Mouse (Mus musculus): Measurements from ENCODE around the gene H2al2a.
"Not testable (repeated sequence)": the region's sequence is repeated elsewhere in the genome, so short reads cannot be mapped to it uniquely, and the experiment has no call there.

Gene H2al2a

DNA sequence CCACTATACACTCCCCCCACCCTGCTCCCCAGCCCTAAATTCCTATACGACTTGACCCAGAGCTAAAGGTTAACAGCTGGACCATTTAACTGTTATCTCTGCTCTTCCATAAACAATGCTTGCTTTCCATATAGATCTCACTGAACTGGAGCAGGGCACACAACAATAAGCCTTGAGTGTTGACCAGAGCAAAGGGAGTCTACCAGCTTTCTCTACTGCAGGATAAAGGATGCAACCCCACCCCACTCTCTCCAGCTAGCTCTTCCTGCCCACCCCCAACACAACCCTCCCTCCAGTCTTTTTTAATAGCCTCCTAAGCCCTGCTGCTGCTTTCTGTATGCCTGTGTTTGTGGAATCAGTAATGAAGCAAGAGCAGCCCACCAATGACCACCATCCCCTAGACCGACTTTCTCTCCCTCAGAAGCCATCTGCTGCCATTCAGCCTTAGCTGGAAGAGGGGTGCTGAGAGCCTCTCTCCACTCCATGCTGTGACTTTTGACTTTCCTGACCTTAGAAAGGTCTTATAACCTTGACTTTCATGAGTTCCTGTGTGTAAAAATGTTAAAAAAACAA, 22.8 kb downstream of the H2al2a start:
- no peak for DNase-seq (ENCODE audit: low spot score)

GRCm38 (mm10) chr2:17973246-17973645, 23.5 kb downstream of the H2al2a start:
- no peak for DNase-seq (ENCODE audit: low spot score)

- DNase-seq (ENCODE audit: low spot score), result no peak
Measured at GRCm38 (mm10) chr2:17972843-17973242, 23.9 kb downstream of the H2al2a start.

DNA sequence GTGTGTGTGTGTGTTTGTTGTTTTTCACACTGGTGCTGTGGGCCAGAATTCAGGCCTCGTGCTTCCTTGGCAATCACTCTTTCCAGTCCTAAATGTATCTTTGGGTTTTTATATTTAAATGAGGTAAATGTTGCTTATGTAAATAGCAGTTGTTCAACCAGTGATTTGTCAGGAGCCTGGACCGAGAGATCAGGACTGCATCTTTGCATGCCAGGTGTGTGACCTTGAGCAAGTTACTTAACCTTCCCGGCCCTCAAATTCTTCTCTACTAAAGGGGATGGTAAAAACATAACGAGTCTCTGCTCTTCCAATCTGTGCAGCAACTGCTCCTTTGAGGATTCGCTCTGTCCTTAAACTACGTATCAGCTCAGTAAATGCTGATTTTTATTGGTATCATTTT, 25.4 kb downstream of the H2al2a start:
- no peak for DNase-seq (ENCODE audit: low spot score)

DNA sequence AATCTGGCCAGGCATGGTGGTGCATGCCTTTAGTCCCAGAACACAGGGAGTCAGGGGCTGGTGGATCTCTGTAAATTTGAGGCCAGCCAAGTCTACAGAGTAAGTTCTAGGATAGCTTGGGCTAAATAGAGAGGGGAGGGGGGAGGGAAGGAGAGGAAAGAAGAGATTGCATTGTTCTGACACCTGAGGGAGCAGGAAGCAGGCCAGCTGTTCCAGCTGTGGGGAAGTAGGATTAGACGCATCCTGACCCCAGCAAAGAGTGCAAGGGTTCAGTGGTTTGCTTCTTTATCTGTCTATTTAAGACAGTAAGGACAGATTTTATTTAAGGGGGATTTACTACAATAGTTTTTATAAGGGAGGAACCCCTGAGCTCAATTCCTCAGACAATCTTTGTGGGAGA, 26.1 kb downstream of the H2al2a start:
- DNase-seq (ENCODE audit: low spot score), result no peak

- no peak for DNase-seq (ENCODE audit: low spot score)
Measured at GRCm38 (mm10) chr2:17970187-17970586, 26.6 kb downstream of the H2al2a start.

DNA sequence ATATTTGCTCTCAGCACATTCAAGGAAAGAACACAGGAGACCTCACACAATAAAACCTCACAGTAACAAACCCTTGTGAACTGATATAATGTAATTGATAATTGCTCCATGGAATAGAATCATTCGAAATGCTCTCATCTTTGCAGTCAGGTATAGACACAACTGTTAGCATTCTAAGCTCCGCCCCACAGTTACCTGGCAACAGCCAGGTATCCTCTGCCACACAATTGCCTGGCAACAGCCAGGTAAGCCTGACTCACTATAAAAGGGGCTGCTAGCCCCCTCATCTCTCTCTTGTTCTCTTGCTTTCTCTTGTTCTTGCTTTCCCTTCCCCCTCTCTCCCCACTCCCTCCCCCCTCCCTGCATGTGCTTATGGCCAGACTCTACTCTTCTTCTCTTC, 28.2 kb downstream of the H2al2a start:
- no peak for DNase-seq (ENCODE audit: low spot score)

- not testable (repeated sequence) for DNase-seq (ENCODE audit: low spot score)
Measured at GRCm38 (mm10) chr2:17968037-17968436, 28.7 kb downstream of the H2al2a start.

- no peak for DNase-seq (ENCODE audit: low spot score)
Measured at GRCm38 (mm10) chr2:17959501-17959900, 37.3 kb downstream of the H2al2a start.

DNA sequence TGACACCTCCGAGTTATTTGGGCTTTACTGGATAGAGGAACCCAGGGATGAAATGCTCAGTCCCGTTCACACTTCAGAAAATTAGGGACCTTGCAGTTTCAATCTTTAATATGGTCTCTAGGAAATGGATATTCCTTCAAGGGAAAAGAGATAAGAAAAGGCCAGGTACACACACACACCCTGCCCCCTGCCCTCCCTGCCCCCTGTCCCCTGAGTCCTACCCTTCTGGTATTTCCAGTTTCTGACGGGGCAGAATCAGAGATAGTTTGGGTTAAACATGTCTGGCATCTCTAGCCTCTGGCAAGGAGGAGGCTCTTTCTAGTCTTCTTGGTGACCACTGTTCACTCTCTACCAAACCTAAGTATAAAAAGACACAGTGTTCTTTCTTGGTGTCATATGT, 49.9 kb downstream of the H2al2a start:
- DNase-seq (ENCODE audit: low spot score), result no peak
